Mouse (Mus musculus) lung, embryonic 15.5 days (tissue): Measurements from ENCODE around the gene Serinc3. TPM values are rescaled to one million over a fixed set of nuclear protein-coding genes. Genes with fewer than 3 reads are reported as not detected.
A peak's percentile ranks its signal among the peaks of the same experiment; 100 is the strongest.
"Not testable (repeated sequence)": the region's sequence is repeated elsewhere in the genome, so short reads cannot be mapped to it uniquely, and the experiment has no call there.

Source experiments
- ATAC-seq: fragments of 200-750 bp; cut with Nextera tagmentation; 2 replicates; pipeline ENCODE4 v1.8.0; 2017; ENCODE audit warnings: moderate number of reproducible peaks, borderline replicate concordance; ENCODE audit not compliant: low FRiP score, low TSS enrichment; ENCODE audit errors: extremely low read depth
- H3K27ac ChIP-seq: fragments of 300-500 bp; sonication (generic); 2 replicates; pipeline ENCODE4 v1.5.1; 2015; ENCODE audit warnings: moderate library complexity, mild to moderate bottlenecking, inconsistent platforms
- H3K27me3 ChIP-seq: fragments of 300-500 bp; sonication (generic); 2 replicates; pipeline ENCODE4 v1.6.1; 2015; ENCODE audit warnings: inconsistent platforms
- H3K36me3 ChIP-seq: fragments of 300-500 bp; sonication (generic); 2 replicates; pipeline ENCODE4 v1.6.1; 2015; ENCODE audit warnings: inconsistent platforms
- H3K4me1 ChIP-seq: fragments of 300-500 bp; sonication (generic); 2 replicates; pipeline ENCODE4 v1.6.1; 2015; ENCODE audit warnings: inconsistent platforms
- H3K4me2 ChIP-seq: fragments of 300-500 bp; sonication (generic); 2 replicates; pipeline ENCODE4 v1.6.1; 2015; ENCODE audit warnings: inconsistent platforms, mild to moderate bottlenecking, moderate library complexity
- H3K4me3 ChIP-seq: fragments of 300-500 bp; sonication (generic); 2 replicates; pipeline ENCODE4 v1.5.1; 2015; ENCODE audit warnings: mild to moderate bottlenecking, inconsistent platforms
- H3K9ac ChIP-seq: fragments of 300-500 bp; sonication (generic); 2 replicates; pipeline ENCODE4 v1.6.1; 2015; ENCODE audit warnings: inconsistent platforms
- H3K9me3 ChIP-seq: fragments of 300-500 bp; sonication (generic); 2 replicates; pipeline ENCODE4 v1.6.1; 2016; ENCODE audit warnings: inconsistent platforms
- WGBS: fragments of 180-500 bp; shearing (Covaris S2); methylation state at CpG from one replicate; pipeline ENCODE4 v1.1.7; 2015; 5-methylcytosine and 5-hydroxymethylcytosine counted together
- polyA plus RNA-seq: library from polyadenylated mRNA; unstranded; fragments of >200 nt; fragmentation: Nextera tagmentation; extraction: Ambion mirVana; gene quantifications from 2 replicates; pipeline ENCODE4 v1.2.1, GENCODE M21; 2015

Serinc3 gene
- polyA plus RNA-seq, 1 experiment from 2014 or later: 59.1 TPM

DNA sequence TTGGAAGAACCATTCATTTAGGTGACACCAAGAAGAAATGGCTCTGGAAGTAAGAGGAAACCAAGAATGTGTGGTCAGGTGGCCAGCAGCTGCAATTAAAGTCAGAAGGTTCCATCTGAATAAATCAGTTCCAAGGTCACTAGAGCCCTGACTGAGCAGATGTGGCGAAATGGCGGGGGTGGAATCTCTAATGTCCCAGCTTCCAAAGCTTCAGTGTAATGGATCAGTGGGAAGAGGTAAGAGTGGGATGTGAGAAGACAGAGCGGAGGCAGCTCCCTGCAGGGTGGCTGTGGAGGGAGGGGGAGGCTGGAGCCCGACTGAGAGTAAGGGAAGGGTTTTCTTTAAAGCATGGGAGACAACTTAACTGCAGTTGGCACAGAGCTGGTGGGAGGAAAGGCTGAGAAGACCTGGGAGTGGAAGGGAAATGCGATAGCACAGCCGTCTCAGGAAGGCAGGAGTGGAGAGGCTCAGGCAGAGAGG is 16.5 kb upstream of the Serinc3 start:
- Histone ChIP-seq H3K4me1 (peaks cover 9% of the 10 kb centered on the region; the same call in 1 of the 2 replicates), H3K27ac (no peak overlapping the region), H3K27me3 (no peaks in the 10 kb centered on the region), H3K4me3 (no peak overlapping the region), H3K9ac (no peak overlapping the region), H3K9me3 (no peaks in the 10 kb centered on the region), H3K36me3 (no peaks in the 10 kb centered on the region), H3K4me2 (no peak overlapping the region)
- ATAC-seq: no peak
- WGBS: 62% methylated on average over 6 of the region's 6 CpGs

DNA sequence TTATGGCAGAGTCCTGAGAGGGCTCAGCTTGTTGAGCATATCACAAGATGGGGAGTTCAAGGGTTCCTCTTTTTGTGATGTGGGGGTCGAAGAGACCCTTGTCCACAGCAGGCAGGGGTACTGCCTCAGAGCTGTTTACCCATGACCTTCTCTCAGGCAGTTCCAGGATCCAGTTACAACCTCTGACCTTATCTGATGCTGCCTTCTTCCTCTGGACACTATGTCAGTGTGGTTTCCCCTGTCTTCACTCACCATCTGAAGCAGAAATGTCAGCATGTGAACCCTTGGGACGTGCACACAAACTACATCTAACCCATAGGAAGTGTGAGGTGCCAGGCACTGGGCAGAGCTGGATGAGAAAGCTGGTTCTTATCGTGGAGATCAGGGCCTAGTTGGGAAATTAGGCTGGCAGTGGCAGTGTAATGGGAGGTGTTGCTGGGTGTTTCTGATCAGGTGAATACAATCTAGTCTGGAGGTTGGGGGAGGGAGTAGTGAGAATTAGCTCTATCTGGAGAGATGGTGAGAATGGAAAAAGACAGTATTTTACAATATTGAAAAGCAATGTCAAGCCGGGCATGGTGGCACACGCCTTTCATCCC is 15.3 kb upstream of the Serinc3 start:
- H3K4me3 ChIP-seq: no peak overlapping the region
- H3K27me3 ChIP-seq: no peaks in the 10 kb centered on the region
- H3K36me3 ChIP-seq: no peaks in the 10 kb centered on the region
- no peak overlapping the region for H3K4me2 ChIP-seq
- no peak overlapping the region for H3K9ac ChIP-seq
- ATAC-seq: no peak
- no peaks in the 10 kb centered on the region for H3K9me3 ChIP-seq
- peaks cover 9% of the 10 kb centered on the region; the same call in 1 of the 2 replicates for H3K4me1 ChIP-seq
- no peak overlapping the region for H3K27ac ChIP-seq
- 83% methylated on average over 5 of the region's 5 CpGs for WGBS

DNA sequence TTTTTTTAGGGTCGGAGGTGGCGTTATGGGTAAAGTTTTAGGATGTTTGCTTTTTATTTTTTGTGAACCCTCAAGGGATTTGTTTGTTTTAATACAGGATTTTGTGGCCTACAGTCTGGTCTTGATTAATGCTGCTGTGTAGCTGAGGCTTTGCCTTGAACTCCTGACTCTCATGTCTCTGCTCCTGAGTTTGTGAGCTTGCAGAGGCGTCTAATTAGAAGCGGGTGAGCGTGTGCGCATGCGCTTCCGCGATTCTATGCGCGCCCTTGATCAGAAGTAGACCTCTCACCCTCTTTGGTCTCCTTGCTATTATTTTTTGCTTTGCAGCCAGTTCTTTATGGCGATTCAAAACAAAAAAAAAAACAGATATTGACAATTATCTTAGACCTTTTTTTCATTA is 14.5 kb upstream of the Serinc3 start:
- Histone ChIP-seq H3K4me1 (peaks cover 9% of the 10 kb centered on the region; the same call in 1 of the 2 replicates), H3K27ac (peak overlapping the region; percentile 79), H3K9me3 (no peaks in the 10 kb centered on the region), H3K4me2 (peak overlapping the region; percentile 72), H3K27me3 (no peaks in the 10 kb centered on the region), H3K9ac (peak overlapping the region; percentile 76; the same call in 1 of the 2 replicates), H3K4me3 (peak overlapping the region; percentile 75), H3K36me3 (no peaks in the 10 kb centered on the region)
- ATAC-seq: no peak
- WGBS: 76% methylated on average over 12 of the region's 12 CpGs

DNA sequence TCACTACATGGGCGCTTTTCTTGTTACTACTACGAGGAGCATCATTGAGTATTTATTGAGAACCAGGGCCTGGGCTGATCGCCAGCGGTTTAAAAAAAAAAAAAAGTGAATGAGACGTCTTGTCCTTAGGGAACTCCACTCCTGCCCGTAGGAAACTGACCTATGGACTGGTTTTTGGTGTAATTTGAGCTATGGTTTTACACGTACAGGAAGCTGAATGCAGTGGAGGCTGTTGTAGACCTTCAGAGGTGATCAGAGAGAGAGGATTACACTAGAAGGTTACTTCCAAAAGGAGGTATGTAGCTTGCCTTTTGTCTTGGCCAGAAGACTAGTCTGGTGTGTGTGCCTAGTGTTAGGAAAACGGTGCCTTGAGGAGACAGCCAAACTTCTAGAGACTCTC is 14.0 kb upstream of the Serinc3 start:
- Histone ChIP-seq H3K27ac (peak overlapping the region; percentile 79), H3K9me3 (no peaks in the 10 kb centered on the region), H3K36me3 (no peaks in the 10 kb centered on the region), H3K4me2 (peak overlapping the region; percentile 72), H3K4me1 (peaks cover 9% of the 10 kb centered on the region; the same call in 1 of the 2 replicates), H3K4me3 (peak overlapping the region; percentile 75), H3K9ac (peak overlapping the region; percentile 76), H3K27me3 (no peaks in the 10 kb centered on the region)
- ATAC-seq: no peak
- WGBS: under 1% methylated on average over 8 of the region's 8 CpGs

DNA sequence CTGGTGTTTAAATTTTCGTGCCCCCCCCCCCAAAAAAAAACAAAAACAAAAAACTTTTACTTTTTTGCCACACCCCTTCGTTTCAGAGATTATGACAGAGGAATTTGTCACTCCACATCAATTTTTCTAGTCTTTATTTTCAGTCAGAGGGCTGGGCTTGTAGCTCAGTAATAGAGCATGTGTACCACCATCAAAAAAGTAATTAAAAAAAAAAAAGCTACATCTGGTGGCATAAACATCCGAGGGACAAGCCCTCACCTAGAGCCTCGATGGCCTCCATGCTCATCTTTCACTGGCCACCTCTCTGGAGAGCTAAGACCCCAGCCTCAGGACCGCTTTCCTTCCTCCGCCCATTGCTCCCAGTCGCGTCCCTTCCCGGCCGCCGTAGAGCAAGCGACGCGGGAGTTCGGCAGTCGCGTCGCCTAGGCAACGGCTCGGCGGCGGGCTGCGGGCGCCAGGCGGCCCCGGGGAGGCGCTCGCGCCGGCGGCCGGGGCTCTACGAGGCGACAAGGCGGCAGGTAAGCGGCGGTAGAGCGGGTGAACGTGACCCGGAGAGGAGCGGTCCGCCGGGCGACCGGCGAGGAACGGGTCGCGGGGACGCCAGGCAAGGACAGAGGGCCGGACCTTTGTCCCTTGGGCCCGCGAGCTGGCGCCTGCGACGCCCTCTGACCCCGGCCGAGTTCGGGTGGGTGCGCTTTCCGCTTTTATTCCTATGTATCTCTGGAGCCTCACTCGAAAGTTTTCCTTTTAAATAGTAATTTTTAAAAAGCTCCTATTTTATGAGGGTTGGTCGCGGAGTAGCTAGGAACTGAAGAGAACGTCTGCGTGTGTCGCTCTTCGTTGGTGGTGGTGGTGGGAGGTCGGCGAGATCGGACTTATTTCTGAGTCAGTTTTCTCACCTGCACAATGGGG is 13.3 kb upstream of the Serinc3 start, which contains the start of gene Pkig:
Gene Pkig, plus strand, starts transcription at position 412 of the 912 bp plus-strand sequence.
- H3K4me3 ChIP-seq: peak within 1 kb of the TSS; percentile 75
- H3K9ac ChIP-seq: peak within 1 kb of the TSS; percentile 76
- H3K36me3 ChIP-seq: no peaks in the 10 kb centered on the region
- 1% methylated on average over 71 of the region's 71 CpGs for WGBS
- H3K4me2 ChIP-seq: peak within 1 kb of the TSS; percentile 72
- H3K27me3 ChIP-seq: no peaks in the 10 kb centered on the region
- peak; percentile 92 for ATAC-seq
- no peaks in the 10 kb centered on the region for H3K9me3 ChIP-seq
- H3K4me1 ChIP-seq: peaks cover 9% of the 10 kb centered on the region; the same call in 1 of the 2 replicates
- H3K27ac ChIP-seq: peak within 1 kb of the TSS; percentile 79

DNA sequence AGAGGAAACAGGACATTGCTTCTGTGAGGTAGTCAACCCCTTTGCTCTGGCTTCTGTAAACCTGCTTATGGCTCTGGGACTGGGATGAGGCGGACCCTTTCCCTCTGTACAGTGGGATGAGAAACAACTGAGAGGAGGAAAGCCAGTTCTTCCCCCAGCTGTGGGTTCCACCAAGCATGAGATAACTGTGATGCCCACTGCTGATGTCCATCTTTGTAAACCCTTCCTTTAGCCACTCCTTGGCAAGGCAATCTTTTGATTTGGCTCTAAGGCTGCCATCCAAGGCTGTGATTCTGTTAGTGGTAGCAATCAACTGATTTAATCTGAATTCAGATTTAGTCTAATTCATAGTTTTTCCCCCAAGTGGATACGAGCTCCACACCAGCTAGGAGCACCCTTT is 12.6 kb upstream of the Serinc3 start:
- Histone ChIP-seq H3K27ac (no peak overlapping the region), H3K4me1 (peaks cover 9% of the 10 kb centered on the region; the same call in 1 of the 2 replicates), H3K9me3 (no peaks in the 10 kb centered on the region), H3K4me2 (no peak overlapping the region), H3K36me3 (no peaks in the 10 kb centered on the region), H3K27me3 (no peaks in the 10 kb centered on the region), H3K9ac (no peak overlapping the region), H3K4me3 (0 out of 2 replicates have a peak overlapping the region, but pooled peaks have one; percentile 75)
- WGBS: 76% methylated on average over 2 of the region's 2 CpGs
- no peak for ATAC-seq

DNA sequence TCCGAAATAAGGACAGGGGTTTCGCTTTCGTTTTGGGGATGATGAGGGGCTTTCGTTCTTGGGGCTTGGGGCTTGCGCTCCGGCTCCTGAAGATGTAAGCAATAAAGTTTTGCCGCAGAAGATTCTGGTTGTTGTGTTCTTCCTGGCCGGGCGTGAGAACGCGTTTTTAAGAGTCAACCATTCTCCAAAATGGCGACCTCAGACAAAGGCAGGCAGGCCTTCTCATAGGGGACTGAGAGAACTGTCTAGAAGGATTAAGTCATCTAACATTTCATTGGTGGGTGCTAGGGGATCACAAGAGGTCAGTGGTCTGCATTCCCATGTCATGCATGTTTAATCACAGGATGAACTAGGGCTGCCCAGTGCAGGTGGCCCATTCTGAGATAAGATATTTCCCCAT is 10.8 kb upstream of the Serinc3 start:
- H3K9ac ChIP-seq, H3K4me1 ChIP-seq, ATAC-seq, H3K4me2 ChIP-seq, H3K4me3 ChIP-seq, H3K27me3 ChIP-seq, H3K27ac ChIP-seq, H3K9me3 ChIP-seq, H3K36me3 ChIP-seq: not testable (repeated sequence)
- 97% methylated on average over 7 of the region's 12 CpGs for WGBS

DNA sequence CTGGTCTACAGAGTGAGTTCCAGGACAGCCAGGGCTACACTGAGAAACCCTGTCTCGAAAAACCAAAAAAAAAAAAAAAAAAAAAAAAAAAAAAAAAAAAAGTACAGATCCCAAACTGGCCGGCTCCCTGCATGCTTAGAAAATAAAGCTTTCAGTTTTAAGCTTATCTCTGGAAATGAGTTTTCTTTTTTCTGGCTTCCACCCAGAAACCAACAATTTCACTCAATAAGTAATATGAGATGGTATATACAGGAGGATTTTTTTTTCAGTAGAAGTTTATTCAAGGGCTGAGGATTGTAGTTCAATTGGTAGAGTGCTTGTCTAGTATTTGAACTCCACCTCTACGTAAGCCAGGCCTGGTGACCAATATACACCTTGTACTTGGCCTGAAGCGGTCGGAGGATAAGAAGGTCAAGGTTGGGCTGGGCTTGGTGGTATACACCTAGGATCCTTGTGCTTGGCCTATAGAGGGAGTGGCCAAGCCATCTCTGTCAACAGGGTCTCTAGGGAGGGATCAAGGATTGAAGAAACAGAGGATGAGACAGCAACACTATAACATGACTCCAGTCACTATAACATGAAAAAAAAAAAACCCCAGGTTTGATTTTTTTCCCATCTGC is 1.6 kb upstream of the Serinc3 start:
- Histone ChIP-seq H3K36me3 (no peaks in the 10 kb centered on the region), H3K9me3 (no peaks in the 10 kb centered on the region; the same call in 1 of the 2 replicates), H3K27me3 (no peaks in the 10 kb centered on the region), H3K9ac (no peak overlapping the region), H3K4me1 (peaks cover 22% of the 10 kb centered on the region), H3K27ac (no peak overlapping the region), H3K4me3 (no peak overlapping the region), H3K4me2 (no peak overlapping the region)
- no peak for ATAC-seq
- WGBS: 59% methylated on average over 5 of the region's 5 CpGs

DNA sequence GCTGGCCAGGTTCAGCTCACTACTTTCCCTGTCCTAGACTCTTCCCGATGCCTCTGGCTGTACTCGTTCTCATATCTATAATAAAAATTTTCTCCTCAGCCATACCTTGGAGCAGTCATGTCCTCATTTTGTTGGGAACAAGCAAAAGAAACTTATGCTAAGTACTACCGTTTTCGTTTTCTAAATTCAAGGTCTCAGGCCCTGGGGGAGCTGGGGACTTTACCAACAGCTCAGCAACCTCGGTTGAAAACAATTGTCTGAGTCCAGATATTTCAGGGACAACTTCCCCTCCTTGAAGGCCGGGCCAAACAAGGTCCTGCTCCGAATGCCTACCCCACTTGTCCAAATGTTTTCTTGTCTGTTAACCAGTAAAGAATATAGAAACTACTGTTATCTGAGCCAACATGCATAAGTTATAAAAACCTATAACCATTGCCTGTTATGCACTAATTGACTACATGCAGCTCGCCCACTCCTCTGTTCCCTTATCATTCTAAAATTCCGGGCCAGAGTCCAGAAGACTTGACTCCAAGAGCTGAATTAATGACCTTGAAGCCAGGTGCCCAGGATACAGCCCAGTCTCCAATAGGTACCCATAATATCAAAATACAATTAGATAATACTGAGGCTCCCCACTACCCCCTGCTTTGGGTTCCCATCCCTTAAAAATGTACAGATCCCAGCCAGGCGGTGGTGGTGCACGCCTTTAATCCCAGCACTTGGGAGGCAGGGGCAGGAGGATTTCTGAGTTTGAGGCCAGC is 949 bp upstream of the Serinc3 start:
- peaks cover 28% of the 10 kb centered on the region for H3K4me1 ChIP-seq
- WGBS: 69% methylated on average over 11 of the region's 11 CpGs
- H3K27ac ChIP-seq: peak overlapping the region; percentile 100
- no peaks in the 10 kb centered on the region for H3K27me3 ChIP-seq
- H3K36me3 ChIP-seq: no peaks in the 10 kb centered on the region
- ATAC-seq: no peak
- H3K4me2 ChIP-seq: peak overlapping the region; percentile 55
- 0 out of 2 replicates have a peak overlapping the region, but pooled peaks have one; percentile 8 for H3K9ac ChIP-seq
- H3K9me3 ChIP-seq: no peaks in the 10 kb centered on the region; the same call in 1 of the 2 replicates
- H3K4me3 ChIP-seq: peak overlapping the region; percentile 79; the same call in 1 of the 2 replicates

DNA sequence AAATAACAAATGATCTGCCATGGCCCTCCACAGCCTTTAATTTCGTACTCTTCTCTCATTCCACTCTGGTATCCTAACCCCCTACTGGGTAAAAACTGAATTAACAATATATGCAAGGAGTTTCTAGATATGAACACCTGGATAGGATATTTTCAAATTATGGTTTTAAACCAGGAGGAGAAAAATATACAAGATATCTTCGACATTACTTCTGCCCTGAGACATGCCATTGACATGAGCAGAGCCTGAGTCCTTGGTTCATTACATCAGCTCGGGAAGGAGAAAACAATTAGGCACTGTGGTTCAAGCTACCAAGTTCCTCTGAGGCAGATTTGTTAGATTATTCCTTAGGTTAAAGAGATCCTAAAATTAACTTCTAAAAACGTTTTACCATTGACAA is 884 bp downstream of the Serinc3 start:
- H3K9me3 ChIP-seq: no peaks in the 10 kb centered on the region
- H3K4me3 ChIP-seq: peak overlapping the region; percentile 79
- WGBS: 4% methylated on average over 4 of the region's 4 CpGs
- H3K4me1 ChIP-seq: peaks cover 44% of the 10 kb centered on the region
- H3K27me3 ChIP-seq: no peaks in the 10 kb centered on the region
- H3K4me2 ChIP-seq: peak overlapping the region; percentile 55
- no peak for ATAC-seq
- 0 out of 2 replicates have a peak, but pooled peaks cover 3% of the 10 kb centered on the region for H3K36me3 ChIP-seq
- H3K9ac ChIP-seq: peak overlapping the region; percentile 92
- H3K27ac ChIP-seq: peak overlapping the region; percentile 100

DNA sequence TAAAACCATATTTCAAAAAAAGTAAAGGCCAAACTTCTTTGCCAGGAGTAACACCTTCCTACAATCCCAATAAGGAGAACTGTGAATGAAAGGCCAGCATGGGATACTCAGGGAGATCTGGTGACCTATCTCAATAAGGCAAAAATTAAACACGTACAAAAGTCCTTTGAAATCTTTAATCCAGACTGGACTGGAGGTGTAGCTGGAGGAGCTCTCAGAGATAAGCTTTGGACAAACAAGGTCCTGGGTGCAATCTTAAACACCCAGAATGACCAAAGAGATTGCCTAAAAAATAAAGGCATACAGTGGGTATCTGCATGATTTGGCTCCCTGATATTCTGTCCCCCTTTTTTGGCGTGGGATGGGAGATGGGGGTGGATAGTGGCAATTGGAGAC is 1.4 kb downstream of the Serinc3 start:
- ATAC-seq: no peak
- 42% methylated on average over 2 of the region's 2 CpGs for WGBS
- Histone ChIP-seq H3K9ac (peak overlapping the region; percentile 92), H3K4me1 (peaks cover 47% of the 10 kb centered on the region), H3K27me3 (no peaks in the 10 kb centered on the region), H3K27ac (peak overlapping the region; percentile 100), H3K36me3 (0 out of 2 replicates have a peak, but pooled peaks cover 3% of the 10 kb centered on the region), H3K9me3 (no peaks in the 10 kb centered on the region), H3K4me3 (peak overlapping the region; percentile 79), H3K4me2 (peak overlapping the region; percentile 55)
